Mouse (Mus musculus): Measurements from ENCODE around the gene Scgb1b18.
"Not testable (repeated sequence)": the region's sequence is repeated elsewhere in the genome, so short reads cannot be mapped to it uniquely, and the experiment has no call there.

Scgb1b18 gene

GRCm38 (mm10) chr7:33185268-33185667, at the start of gene Scgb1b18:
TSS of gene Scgb1b18 (plus strand) at chr7:33185568.
- DNase-seq: not testable (repeated sequence)

GRCm38 (mm10) chr7:33173764-33174163, 11.6 kb upstream of the Scgb1b18 start, which contains the start of gene Scgb2b18:
TSS of gene Scgb2b18 (minus strand) at chr7:33173864.
- DNase-seq: not testable (repeated sequence)

Measured in embryo, embryonic 11 days (tissue).